In the genomic region with DNA sequence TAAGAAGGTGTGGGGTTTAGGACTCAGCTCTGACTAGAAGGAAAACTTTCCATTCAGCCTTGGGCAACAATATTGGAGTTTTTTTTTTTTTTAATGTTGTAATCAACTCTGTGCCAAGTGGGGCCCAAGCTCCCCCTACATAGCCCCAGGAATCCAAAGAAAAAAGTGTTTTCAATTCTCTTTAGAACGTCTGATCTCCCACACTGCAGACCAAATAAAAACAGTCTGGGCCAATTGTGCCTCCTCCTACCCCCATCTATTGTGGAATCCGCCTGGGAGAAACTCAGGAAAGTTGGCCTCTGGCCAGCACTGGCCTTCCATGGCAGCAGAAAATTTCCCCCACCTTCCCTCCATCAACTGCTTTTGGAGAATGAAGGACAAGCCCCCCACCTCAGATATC, we compare ENCODE assay signal across 23 mouse cellular contexts.
DNase-seq lines count a peak whose midpoint lies in the region; ATAC-seq lines count a peak whose summit lies in the region.
"Had no signal": no experiment of that assay in that cellular context is flagged by ENCODE, and none has a peak within 500 bp of the region (broad histone marks: within the 10 kb centered on the region; RNA-seq: fewer than 3 reads in every experiment).

No protein-coding gene starts in this region.

- no peak overlapping the region for H3K27ac ChIP-seq in hindbrain, embryonic 14.5 days
- no peak overlapping the region for H3K27ac ChIP-seq in hindbrain, embryonic 13.5 days
- H3K27ac ChIP-seq: heart, embryonic 13.5 days; kidney, embryonic 15.5 days; liver, embryonic 14.5 days; midbrain, embryonic 10.5 days had no signal

- H3K9me3 ChIP-seq in hindbrain, embryonic 14.5 days (ENCODE audit: control insufficient read depth, low read length): no peaks in the 10 kb centered on the region
- no peaks in the 10 kb centered on the region for H3K9me3 ChIP-seq in hindbrain, embryonic 13.5 days
- H3K9me3 ChIP-seq: G1E; heart, embryonic 13.5 days; kidney, embryonic 15.5 days; midbrain, embryonic 10.5 days had no signal

- no peak overlapping the region for H3K4me3 ChIP-seq in hindbrain, embryonic 14.5 days (replicated peaks; ENCODE audit: low read length)
- H3K4me3 ChIP-seq in hindbrain, embryonic 13.5 days: no peak overlapping the region
- H3K4me3 ChIP-seq: heart, embryonic 13.5 days; kidney, embryonic 15.5 days; midbrain, embryonic 10.5 days had no signal

- H3K4me2 ChIP-seq in hindbrain, embryonic 14.5 days (replicated peaks): no peak overlapping the region
- H3K4me2 ChIP-seq in hindbrain, embryonic 13.5 days: no peak overlapping the region
- H3K4me2 ChIP-seq: heart, embryonic 13.5 days; kidney, embryonic 15.5 days had no signal

- peak; percentile 1 for DNase-seq in adrenal gland, postnatal 10 days
- DNase-seq in adrenal gland, adult (ENCODE audit: inconsistent age in 2 of 2, low spot score in 1 of 2): no peak
- no peak for DNase-seq in hindbrain, embryonic 14.5 days (ENCODE audit: low spot score)
- DNase-seq in ovary, adult 18-20 months (ENCODE audit: low spot score): peak; percentile 1
- DNase-seq in ovary, postnatal 10 days (ENCODE audit: low spot score): no peak
- no peak for DNase-seq in testis, postnatal 14 days (ENCODE audit: low spot score)
- no peak for DNase-seq in B cell, adult 2 months
- DNase-seq: adrenal gland, postnatal 25 days; cerebellum, adult 18-20 months; gastrocnemius, postnatal 10 days; heart, postnatal 10 days; kidney, adult 18-20 months; kidney, postnatal 4 days; liver; lung, adult 2 months had no signal

- peaks cover 4% of the 10 kb centered on the region; the same call in 1 of the 2 replicates for H3K36me3 ChIP-seq in hindbrain, embryonic 14.5 days (replicated peaks; ENCODE audit: control insufficient read depth, insufficient read depth)
- peaks cover 4% of the 10 kb centered on the region for H3K36me3 ChIP-seq in hindbrain, embryonic 13.5 days
- H3K36me3 ChIP-seq: G1E; heart, embryonic 13.5 days; kidney, embryonic 15.5 days had no signal

- H3K27me3 ChIP-seq in hindbrain, embryonic 14.5 days (ENCODE audit: control insufficient read depth, insufficient read depth, low read length): peaks cover 36% of the 10 kb centered on the region
- H3K27me3 ChIP-seq in hindbrain, embryonic 13.5 days: peaks cover 31% of the 10 kb centered on the region

- WGBS in hindbrain, embryonic 14.5 days: 41% methylated on average over 2 of the region's 2 CpGs
- WGBS in hindbrain, embryonic 13.5 days: 20% methylated on average over 2 of the region's 2 CpGs

- peak; percentile 46; the same call in 1 of the 2 replicates for ATAC-seq in hindbrain, embryonic 14.5 days (ENCODE audit: low FRiP score)
- no peak for ATAC-seq in hindbrain, embryonic 13.5 days (ENCODE audit: low FRiP score)
- ATAC-seq: hindbrain, embryonic 16.5 days; Patski had no signal

- H3K4me1 ChIP-seq in hindbrain, embryonic 14.5 days (replicated peaks; ENCODE audit: control insufficient read depth, insufficient read depth, low read length): no peaks in the 10 kb centered on the region
- no peaks in the 10 kb centered on the region for H3K4me1 ChIP-seq in hindbrain, embryonic 13.5 days (replicated peaks)
- H3K4me1 ChIP-seq: heart, embryonic 13.5 days; kidney, embryonic 15.5 days; midbrain, embryonic 10.5 days had no signal

- H3K9ac ChIP-seq in hindbrain, embryonic 14.5 days: no peak overlapping the region
- no peak overlapping the region for H3K9ac ChIP-seq in hindbrain, embryonic 13.5 days
- H3K9ac ChIP-seq: heart, embryonic 13.5 days; kidney, embryonic 15.5 days; liver, embryonic 14.5 days had no signal

Comparison
In these comparisons a context has a peak if more than half of its experiments do, and no peak if none do; other contexts are left out.
1. DNase-seq: peak in adrenal gland, postnatal 10 days (single experiment) and ovary, adult 18-20 months (single experiment); none in adrenal gland, adult (0 of 2), hindbrain, embryonic 14.5 days (single experiment), ovary, postnatal 10 days (single experiment), testis, postnatal 14 days (single experiment) and B cell, adult 2 months (0 of 2).